Mouse (Mus musculus): ENCODE measurements around the gene Sgtb. TPM values are rescaled to one million over a fixed set of nuclear protein-coding genes. Genes with fewer than 3 reads are reported as not detected.

The Sgtb gene
- not detected in 2 replicates for total RNA-seq (2014; fragmentation: Nextera tagmentation)
- 0.26 TPM in 1 of 2 replicates, not detected in the other for total RNA-seq (2017)

GRCm38 (mm10) chr13:104109288-104109815 lies at the start of gene Sgtb, which contains the start of gene Nln:
Gene Sgtb, plus strand, starts transcription at chr13:104109741.
Gene Nln, minus strand, starts transcription at chr13:104109614.
- ATAC-seq (replicated peaks; ENCODE audit: poor library complexity, severe bottlenecking) = peak; percentile 86

DNA sequence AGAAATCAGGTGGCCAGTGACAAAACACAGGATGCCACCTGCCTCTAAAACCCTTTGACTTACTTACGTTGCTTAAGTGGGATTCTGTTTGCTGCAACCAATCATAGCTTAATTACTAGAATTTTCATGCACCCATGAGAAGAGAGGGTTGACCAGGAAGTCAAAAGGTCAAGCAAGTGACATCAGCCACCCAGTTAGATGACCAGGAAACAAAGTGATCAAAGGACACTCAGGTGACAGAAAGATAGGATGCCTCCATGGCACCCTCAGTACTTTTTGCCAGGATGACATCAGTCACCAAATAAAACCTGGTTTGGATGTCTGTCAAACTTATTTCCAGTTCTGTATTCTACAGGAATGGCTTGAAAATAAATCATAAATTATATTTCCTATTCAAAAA lies 49.3 kb upstream of the Sgtb start:
- no peak for ATAC-seq (replicated peaks; ENCODE audit: poor library complexity, severe bottlenecking)

- no peak for ATAC-seq (replicated peaks; ENCODE audit: poor library complexity, severe bottlenecking)
These were observed 47.4 kb upstream of the Sgtb start for GRCm38 (mm10) chr13:104061975-104062750.

- ATAC-seq (replicated peaks; ENCODE audit: poor library complexity, severe bottlenecking) = no peak
These were observed 46.5 kb upstream of the Sgtb start for GRCm38 (mm10) chr13:104063061-104063460.

DNA sequence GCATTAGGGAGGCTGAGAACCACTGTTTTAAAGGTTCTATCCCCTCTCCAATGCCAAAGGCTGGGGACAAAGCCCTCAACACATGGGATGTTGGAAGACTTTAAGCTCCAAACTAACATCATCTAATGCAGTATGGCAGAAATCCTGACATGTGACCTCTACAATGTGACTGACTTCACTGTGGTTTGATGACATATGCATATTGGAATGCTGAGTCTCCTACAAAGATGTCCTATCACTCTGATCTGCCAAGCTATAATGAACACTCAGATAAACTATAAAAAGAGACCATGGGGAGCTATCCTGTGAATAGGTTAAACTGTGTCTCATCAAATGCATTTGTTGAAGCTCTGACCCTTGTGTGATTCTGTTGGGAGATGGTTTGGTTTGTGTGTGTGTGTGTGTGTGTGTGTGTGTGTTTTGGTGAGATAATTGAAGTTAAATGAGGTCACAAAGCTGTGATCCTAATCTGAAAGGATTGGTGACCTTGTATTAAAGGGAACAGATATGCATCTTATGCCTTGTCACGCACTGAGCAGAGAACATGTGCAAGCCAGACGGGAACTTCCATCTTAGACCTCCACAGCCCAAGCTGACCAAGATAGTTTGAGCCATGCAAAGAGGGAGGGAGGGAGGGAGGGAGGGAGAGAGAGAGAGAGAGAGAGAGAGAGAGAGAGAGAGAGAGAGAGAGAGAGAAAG lies 43.7 kb upstream of the Sgtb start:
- ATAC-seq (replicated peaks; ENCODE audit: poor library complexity, severe bottlenecking) = no peak

DNA sequence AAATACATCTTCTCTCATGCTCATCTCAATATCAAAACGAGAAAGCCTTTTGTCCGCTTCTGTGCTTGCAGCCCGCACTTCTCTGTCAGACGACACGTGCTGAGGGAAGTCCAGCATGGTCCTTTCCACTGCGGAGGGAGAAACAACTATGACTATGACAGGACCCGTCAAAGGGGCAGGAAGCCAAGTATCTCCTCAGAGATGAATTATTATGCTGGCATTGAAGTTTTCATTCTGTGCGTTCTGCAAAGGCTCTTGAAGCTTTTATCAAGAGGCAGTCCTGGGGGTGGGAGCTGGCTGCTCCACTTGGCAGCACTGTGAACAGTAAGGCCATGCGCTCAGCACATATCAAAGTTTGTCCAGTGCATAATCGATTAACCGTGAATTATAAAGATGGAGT lies 40.3 kb upstream of the Sgtb start:
- ATAC-seq (replicated peaks; ENCODE audit: poor library complexity, severe bottlenecking) = no peak

GRCm38 (mm10) chr13:104070703-104071102 lies 38.8 kb upstream of the Sgtb start:
- ATAC-seq (replicated peaks; ENCODE audit: poor library complexity, severe bottlenecking) = no peak

GRCm38 (mm10) chr13:104072351-104072750 lies 37.2 kb upstream of the Sgtb start:
- ATAC-seq (replicated peaks; ENCODE audit: poor library complexity, severe bottlenecking) = no peak

DNA sequence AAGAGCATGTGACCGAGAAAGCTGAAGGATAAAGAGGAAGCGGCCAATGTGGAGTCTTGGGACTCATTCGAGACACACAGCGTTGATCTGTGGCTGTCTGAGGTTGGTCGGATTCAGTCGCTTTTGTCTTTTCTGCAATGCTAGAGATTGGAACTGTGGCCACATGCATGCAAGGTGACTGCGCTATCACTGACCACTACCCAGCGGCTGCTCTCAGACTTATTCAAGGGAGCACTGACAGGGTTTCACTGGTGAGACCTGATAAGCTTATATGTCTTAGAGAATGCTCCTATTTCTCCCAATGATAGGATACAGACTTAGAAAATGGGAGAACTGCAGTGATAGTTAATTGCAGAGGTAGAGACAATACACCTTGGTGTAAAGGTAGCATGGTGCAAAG lies 35.3 kb upstream of the Sgtb start:
- 0 out of 2 replicates have a peak, but pooled peaks have one; percentile 20 for ATAC-seq (replicated peaks; ENCODE audit: poor library complexity, severe bottlenecking)

DNA sequence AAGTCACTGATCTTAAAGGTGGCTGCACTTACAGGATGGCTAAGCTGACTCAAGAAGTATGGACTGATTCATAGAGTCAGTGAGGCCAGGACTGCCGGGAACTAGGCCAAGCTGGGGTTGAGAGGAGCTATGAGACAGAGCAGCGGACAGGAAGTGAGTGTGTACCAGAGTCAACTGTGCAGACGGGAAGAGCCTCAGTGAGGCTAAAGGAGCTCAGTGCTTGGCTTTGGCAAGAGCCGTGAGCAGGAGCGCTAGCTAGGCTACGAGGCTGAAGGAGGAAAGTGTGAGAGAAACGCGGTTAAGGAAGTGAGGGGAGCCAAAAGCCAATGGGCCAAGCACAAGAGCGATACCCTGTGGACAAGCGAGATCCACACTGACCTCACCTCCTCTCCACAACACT lies 34.8 kb upstream of the Sgtb start:
- ATAC-seq (replicated peaks; ENCODE audit: poor library complexity, severe bottlenecking) = peak; percentile 73

GRCm38 (mm10) chr13:104076993-104077392 lies 32.5 kb upstream of the Sgtb start:
- no peak for ATAC-seq (replicated peaks; ENCODE audit: poor library complexity, severe bottlenecking)

GRCm38 (mm10) chr13:104082504-104082903 lies 27.0 kb upstream of the Sgtb start:
- ATAC-seq (replicated peaks; ENCODE audit: poor library complexity, severe bottlenecking) = no peak

- ATAC-seq (replicated peaks; ENCODE audit: poor library complexity, severe bottlenecking) = no peak
These were observed 24.9 kb upstream of the Sgtb start for GRCm38 (mm10) chr13:104084600-104084999.

GRCm38 (mm10) chr13:104089387-104089786 lies 20.2 kb upstream of the Sgtb start:
- peak; percentile 96 for ATAC-seq (replicated peaks; ENCODE audit: poor library complexity, severe bottlenecking)

DNA sequence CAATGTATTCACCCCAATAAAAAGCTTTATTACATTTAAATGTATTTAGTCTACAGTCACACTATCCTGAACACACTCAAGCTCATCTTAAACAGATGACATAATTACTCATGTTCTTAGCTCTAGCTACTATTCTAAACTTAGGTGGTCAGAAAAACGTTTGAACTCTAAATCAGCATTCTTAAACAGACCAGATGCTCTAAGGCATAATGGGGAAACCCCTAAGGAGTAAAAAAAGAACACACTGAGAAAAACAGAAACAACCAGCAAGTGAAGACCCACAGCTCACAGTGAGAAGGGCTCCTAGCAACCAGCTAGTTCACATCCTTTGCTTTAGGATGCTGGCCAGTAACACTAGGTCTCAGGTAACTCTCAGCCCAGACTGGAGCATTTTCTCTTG lies 17.8 kb upstream of the Sgtb start:
- ATAC-seq (replicated peaks; ENCODE audit: poor library complexity, severe bottlenecking) = no peak

GRCm38 (mm10) chr13:104094531-104095385 lies 14.8 kb upstream of the Sgtb start:
- peak; percentile 89 for ATAC-seq (replicated peaks; ENCODE audit: poor library complexity, severe bottlenecking)

- no peak for ATAC-seq (replicated peaks; ENCODE audit: poor library complexity, severe bottlenecking)
These were observed 13.6 kb upstream of the Sgtb start for GRCm38 (mm10) chr13:104095955-104096354.

GRCm38 (mm10) chr13:104097190-104097589 lies 12.4 kb upstream of the Sgtb start:
- ATAC-seq (replicated peaks; ENCODE audit: poor library complexity, severe bottlenecking) = no peak

DNA sequence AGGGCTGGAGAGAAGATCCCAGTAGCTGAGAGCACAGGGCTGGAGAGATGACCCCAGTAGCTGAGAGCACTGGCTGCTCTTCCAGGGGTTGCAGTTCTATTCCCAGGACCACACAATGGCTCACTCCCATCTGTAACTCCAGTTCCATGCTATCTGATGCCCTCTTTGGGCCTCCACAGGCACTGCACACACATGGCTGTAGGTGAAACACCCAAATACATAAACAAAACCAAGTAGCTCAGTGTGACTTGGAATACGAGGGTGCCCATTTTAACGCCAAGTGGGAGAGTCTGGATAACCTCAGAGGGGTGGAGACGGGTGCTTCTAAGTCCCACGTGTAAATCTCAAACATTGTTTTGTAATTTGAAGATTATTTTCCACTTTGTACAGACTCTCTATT lies 9.1 kb upstream of the Sgtb start:
- no peak for ATAC-seq (replicated peaks; ENCODE audit: poor library complexity, severe bottlenecking)

GRCm38 (mm10) chr13:104101606-104102235 lies 7.8 kb upstream of the Sgtb start:
- ATAC-seq (replicated peaks; ENCODE audit: poor library complexity, severe bottlenecking) = no peak

Measured in granulocyte monocyte progenitor cell, adult 5-6 weeks (primary cell).